Mouse (Mus musculus): Measurements from ENCODE around the gene Srpx2. TPM values are rescaled to one million over a fixed set of nuclear protein-coding genes. Genes with fewer than 3 reads are reported as not detected.
A peak's percentile ranks its signal among the peaks of the same experiment; 100 is the strongest.

Gene Srpx2
- polyA plus RNA-seq, 1 experiment from 2014 or later: 0.47 TPM

- Histone ChIP-seq H3K36me3 (ENCODE audit: control insufficient read depth, insufficient read depth) (no peaks in the 10 kb centered on the region), H3K27ac (ENCODE audit: low read length) (no peak overlapping the region), H3K9ac (replicated peaks; ENCODE audit: low read depth, low read length) (no peak overlapping the region), H3K4me1 (replicated peaks; ENCODE audit: control insufficient read depth, insufficient read depth, low read length) (no peaks in the 10 kb centered on the region), H3K9me3 (ENCODE audit: control insufficient read depth, low read length) (no peaks in the 10 kb centered on the region), H3K4me3 (replicated peaks; ENCODE audit: low read length) (no peak overlapping the region), H3K27me3 (replicated peaks; ENCODE audit: control insufficient read depth, insufficient read depth, low read length) (no peaks in the 10 kb centered on the region), H3K4me2 (ENCODE audit: low read length) (no peak overlapping the region)
- WGBS: 73% methylated on average over 5 of the region's 5 CpGs
- ATAC-seq: no peak
Measured at GRCm38 (mm10) chrX:133926760-133927159, 18.5 kb downstream of the Srpx2 start.

- no peak overlapping the region for H3K4me2 ChIP-seq (ENCODE audit: low read length)
- no peaks in the 10 kb centered on the region for H3K36me3 ChIP-seq (ENCODE audit: control insufficient read depth, insufficient read depth)
- H3K9me3 ChIP-seq (ENCODE audit: control insufficient read depth, low read length): no peaks in the 10 kb centered on the region
- no peak overlapping the region for H3K27ac ChIP-seq (ENCODE audit: low read length)
- 62% methylated on average over 12 of the region's 12 CpGs for WGBS
- ATAC-seq: no peak
- H3K9ac ChIP-seq (replicated peaks; ENCODE audit: low read depth, low read length): no peak overlapping the region
- no peaks in the 10 kb centered on the region for H3K27me3 ChIP-seq (replicated peaks; ENCODE audit: control insufficient read depth, insufficient read depth, low read length)
- no peak overlapping the region for H3K4me3 ChIP-seq (replicated peaks; ENCODE audit: low read length)
- no peaks in the 10 kb centered on the region for H3K4me1 ChIP-seq (replicated peaks; ENCODE audit: control insufficient read depth, insufficient read depth, low read length)
Measured at GRCm38 (mm10) chrX:133931302-133932013, 23.2 kb downstream of the Srpx2 start.

GRCm38 (mm10) chrX:133936605-133937225, 28.5 kb downstream of the Srpx2 start:
- no peak overlapping the region for H3K9ac ChIP-seq (replicated peaks; ENCODE audit: low read depth, low read length)
- H3K27me3 ChIP-seq (replicated peaks; ENCODE audit: control insufficient read depth, insufficient read depth, low read length): no peaks in the 10 kb centered on the region
- no peaks in the 10 kb centered on the region for H3K4me1 ChIP-seq (replicated peaks; ENCODE audit: control insufficient read depth, insufficient read depth, low read length)
- H3K4me2 ChIP-seq (ENCODE audit: low read length): no peak overlapping the region
- no peak overlapping the region for H3K27ac ChIP-seq (ENCODE audit: low read length)
- ATAC-seq: no peak
- WGBS: 84% methylated on average over 4 of the region's 4 CpGs
- H3K4me3 ChIP-seq (replicated peaks; ENCODE audit: low read length): no peak overlapping the region
- no peaks in the 10 kb centered on the region for H3K9me3 ChIP-seq (ENCODE audit: control insufficient read depth, low read length)
- no peaks in the 10 kb centered on the region for H3K36me3 ChIP-seq (ENCODE audit: control insufficient read depth, insufficient read depth)

GRCm38 (mm10) chrX:133939561-133939960, 31.3 kb downstream of the Srpx2 start:
- Histone ChIP-seq H3K36me3 (ENCODE audit: control insufficient read depth, insufficient read depth) (no peaks in the 10 kb centered on the region), H3K27ac (ENCODE audit: low read length) (no peak overlapping the region), H3K4me2 (ENCODE audit: low read length) (no peak overlapping the region), H3K4me1 (replicated peaks; ENCODE audit: control insufficient read depth, insufficient read depth, low read length) (no peaks in the 10 kb centered on the region), H3K27me3 (replicated peaks; ENCODE audit: control insufficient read depth, insufficient read depth, low read length) (no peaks in the 10 kb centered on the region), H3K4me3 (replicated peaks; ENCODE audit: low read length) (no peak overlapping the region), H3K9ac (replicated peaks; ENCODE audit: low read depth, low read length) (no peak overlapping the region), H3K9me3 (ENCODE audit: control insufficient read depth, low read length) (no peaks in the 10 kb centered on the region)
- ATAC-seq: no peak
- 30% methylated on average over 1 of the region's 1 CpGs for WGBS

- Histone ChIP-seq H3K36me3 (ENCODE audit: control insufficient read depth, insufficient read depth) (no peaks in the 10 kb centered on the region), H3K4me3 (replicated peaks; ENCODE audit: low read length) (no peak overlapping the region), H3K9me3 (ENCODE audit: control insufficient read depth, low read length) (no peaks in the 10 kb centered on the region), H3K4me2 (ENCODE audit: low read length) (no peak overlapping the region), H3K27me3 (replicated peaks; ENCODE audit: control insufficient read depth, insufficient read depth, low read length) (no peaks in the 10 kb centered on the region), H3K9ac (replicated peaks; ENCODE audit: low read depth, low read length) (no peak overlapping the region), H3K4me1 (replicated peaks; ENCODE audit: control insufficient read depth, insufficient read depth, low read length) (no peaks in the 10 kb centered on the region), H3K27ac (ENCODE audit: low read length) (no peak overlapping the region)
- peak; percentile 77 for ATAC-seq
- 29% methylated on average over 3 of the region's 3 CpGs for WGBS
Measured at GRCm38 (mm10) chrX:133947427-133947826, 39.2 kb downstream of the Srpx2 start.

- no peak overlapping the region for H3K4me3 ChIP-seq (replicated peaks; ENCODE audit: low read length)
- 0 out of 2 replicates have a peak, but pooled peaks have one; percentile 26 for ATAC-seq
- no peaks in the 10 kb centered on the region for H3K27me3 ChIP-seq (replicated peaks; ENCODE audit: control insufficient read depth, insufficient read depth, low read length)
- no peak overlapping the region for H3K4me2 ChIP-seq (ENCODE audit: low read length)
- 36% methylated on average over 7 of the region's 7 CpGs for WGBS
- H3K4me1 ChIP-seq (replicated peaks; ENCODE audit: control insufficient read depth, insufficient read depth, low read length): no peaks in the 10 kb centered on the region
- H3K27ac ChIP-seq (ENCODE audit: low read length): no peak overlapping the region
- no peak overlapping the region for H3K9ac ChIP-seq (replicated peaks; ENCODE audit: low read depth, low read length)
- H3K9me3 ChIP-seq (ENCODE audit: control insufficient read depth, low read length): no peaks in the 10 kb centered on the region
- no peaks in the 10 kb centered on the region for H3K36me3 ChIP-seq (ENCODE audit: control insufficient read depth, insufficient read depth)
Measured at GRCm38 (mm10) chrX:133954661-133955060, 46.4 kb downstream of the Srpx2 start.

GRCm38 (mm10) chrX:133960617-133961016, 52.4 kb downstream of the Srpx2 start:
- Histone ChIP-seq H3K9ac (replicated peaks; ENCODE audit: low read depth, low read length) (no peak overlapping the region), H3K9me3 (ENCODE audit: control insufficient read depth, low read length) (no peaks in the 10 kb centered on the region), H3K27ac (ENCODE audit: low read length) (no peak overlapping the region), H3K4me1 (replicated peaks; ENCODE audit: control insufficient read depth, insufficient read depth, low read length) (no peaks in the 10 kb centered on the region), H3K4me2 (ENCODE audit: low read length) (no peak overlapping the region), H3K4me3 (replicated peaks; ENCODE audit: low read length) (no peak overlapping the region), H3K27me3 (replicated peaks; ENCODE audit: control insufficient read depth, insufficient read depth, low read length) (no peaks in the 10 kb centered on the region), H3K36me3 (ENCODE audit: control insufficient read depth, insufficient read depth) (no peaks in the 10 kb centered on the region)
- no peak for ATAC-seq
- 72% methylated on average over 2 of the region's 2 CpGs for WGBS

GRCm38 (mm10) chrX:133964615-133965014, 56.4 kb downstream of the Srpx2 start:
- H3K9ac ChIP-seq (replicated peaks; ENCODE audit: low read depth, low read length): no peak overlapping the region
- H3K36me3 ChIP-seq (ENCODE audit: control insufficient read depth, insufficient read depth): no peaks in the 10 kb centered on the region
- no peaks in the 10 kb centered on the region for H3K9me3 ChIP-seq (ENCODE audit: control insufficient read depth, low read length)
- no peak overlapping the region for H3K4me2 ChIP-seq (ENCODE audit: low read length)
- no peak for ATAC-seq
- no peaks in the 10 kb centered on the region for H3K4me1 ChIP-seq (replicated peaks; ENCODE audit: control insufficient read depth, insufficient read depth, low read length)
- no peaks in the 10 kb centered on the region; the same call in 1 of the 2 replicates for H3K27me3 ChIP-seq (replicated peaks; ENCODE audit: control insufficient read depth, insufficient read depth, low read length)
- no peak overlapping the region for H3K4me3 ChIP-seq (replicated peaks; ENCODE audit: low read length)
- H3K27ac ChIP-seq (ENCODE audit: low read length): no peak overlapping the region
- 85% methylated on average over 2 of the region's 2 CpGs for WGBS

- Histone ChIP-seq H3K4me2 (ENCODE audit: low read length) (peak within 1 kb of the TSS; percentile 53), H3K36me3 (ENCODE audit: control insufficient read depth, insufficient read depth) (no peaks in the 10 kb centered on the region), H3K9me3 (ENCODE audit: control insufficient read depth, low read length) (no peaks in the 10 kb centered on the region), H3K4me1 (replicated peaks; ENCODE audit: control insufficient read depth, insufficient read depth, low read length) (peaks cover 5% of the 10 kb centered on the region), H3K4me3 (replicated peaks; ENCODE audit: low read length) (peak within 1 kb of the TSS; percentile 30), H3K27ac (ENCODE audit: low read length) (no peak within 1 kb of the TSS), H3K27me3 (replicated peaks; ENCODE audit: control insufficient read depth, insufficient read depth, low read length) (peaks cover 2% of the 10 kb centered on the region; the same call in 1 of the 2 replicates), H3K9ac (replicated peaks; ENCODE audit: low read depth, low read length) (no peak within 1 kb of the TSS)
- ATAC-seq: peak; percentile 20; the same call in 1 of the 2 replicates
- 23% methylated on average over 29 of the region's 29 CpGs for WGBS
Measured at GRCm38 (mm10) chrX:133981231-133982002, 73.2 kb downstream of the Srpx2 start, which contains the start of gene Sytl4. Gene Sytl4, minus strand, starts transcription at chrX:133981812.
